Mouse (Mus musculus) left cerebral cortex, adult 11 months (tissue): ENCODE results near the gene Clk1.

Source experiments
- DNase-seq: peaks from one replicate; pipeline ENCODE4 v3.0.0; 2022; ENCODE audit warnings: low spot score

The Clk1 gene

GRCm38 (mm10) chr1:58423371-58424248, at the start of gene Clk1:
Gene Clk1, minus strand, starts transcription at chr1:58424066.
- DNase-seq = peak; percentile 93

GRCm38 (mm10) chr1:58465561-58465960, 41.7 kb upstream of the Clk1 start:
- DNase-seq = no peak

- no peak for DNase-seq
These were observed 41.2 kb upstream of the Clk1 start for GRCm38 (mm10) chr1:58465042-58465441.

DNA sequence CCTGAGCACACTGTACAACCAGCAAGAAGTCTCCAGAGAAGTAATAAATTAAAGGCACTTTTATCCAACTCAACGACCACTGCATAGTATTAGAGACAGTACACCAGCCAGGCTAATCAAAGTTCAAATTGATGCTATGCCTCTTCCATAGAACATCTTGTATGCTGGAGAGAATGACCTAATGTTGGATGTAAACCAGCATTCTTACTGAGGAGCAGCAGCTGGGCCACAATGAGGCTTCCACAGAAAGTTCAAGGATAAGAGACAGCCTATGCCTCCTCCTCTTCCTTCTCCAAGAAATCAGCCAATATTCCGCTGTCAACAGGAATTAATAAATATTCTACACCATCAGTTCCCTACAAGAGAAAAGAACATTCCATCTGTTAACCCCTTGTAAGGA, 40.1 kb upstream of the Clk1 start:
- no peak for DNase-seq

- no peak for DNase-seq
These were observed 36.7 kb upstream of the Clk1 start for GRCm38 (mm10) chr1:58460566-58460965.

DNA sequence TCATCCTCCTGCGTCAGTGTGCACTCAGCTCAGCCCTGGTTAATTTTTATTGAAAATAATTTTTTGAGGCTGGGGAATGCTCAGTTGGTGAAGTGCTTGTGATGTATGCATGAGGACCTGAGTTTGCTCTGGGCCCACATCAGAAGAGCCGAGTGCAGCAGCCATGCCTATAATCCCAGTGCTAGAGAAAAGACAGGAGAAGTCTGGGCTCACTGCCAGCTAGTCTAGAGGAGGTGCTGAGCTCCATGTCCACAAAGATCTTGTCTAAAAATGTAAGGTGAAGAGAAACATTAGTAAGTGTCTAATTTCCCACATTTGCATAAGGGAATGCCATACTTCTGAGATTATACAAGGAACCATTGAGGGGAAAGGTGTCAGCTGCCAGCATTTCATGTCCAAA, 35.0 kb upstream of the Clk1 start:
- no peak for DNase-seq

GRCm38 (mm10) chr1:58458175-58458574, 34.3 kb upstream of the Clk1 start:
- DNase-seq = no peak

DNA sequence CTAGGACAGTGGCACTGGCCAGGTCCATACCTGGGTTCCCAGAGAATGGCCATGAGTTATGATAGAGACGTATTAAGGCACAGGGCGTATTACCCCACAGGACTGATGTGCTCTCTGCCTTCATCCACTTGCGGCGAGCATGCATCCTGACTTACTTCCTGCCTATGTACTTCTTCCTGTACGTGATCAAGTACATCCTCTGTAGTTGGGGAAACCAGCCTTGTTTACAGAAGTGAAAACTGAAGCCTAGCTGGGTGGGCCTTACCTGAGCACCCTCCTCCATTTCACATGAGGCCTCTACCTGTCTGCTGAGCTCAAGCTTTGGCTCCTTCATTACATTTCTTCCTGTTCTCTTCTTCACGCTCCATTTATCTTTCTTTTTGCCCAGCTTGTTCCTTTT, 30.4 kb upstream of the Clk1 start:
- no peak for DNase-seq

- no peak for DNase-seq
These were observed 24.5 kb upstream of the Clk1 start for GRCm38 (mm10) chr1:58448396-58448795.

DNA sequence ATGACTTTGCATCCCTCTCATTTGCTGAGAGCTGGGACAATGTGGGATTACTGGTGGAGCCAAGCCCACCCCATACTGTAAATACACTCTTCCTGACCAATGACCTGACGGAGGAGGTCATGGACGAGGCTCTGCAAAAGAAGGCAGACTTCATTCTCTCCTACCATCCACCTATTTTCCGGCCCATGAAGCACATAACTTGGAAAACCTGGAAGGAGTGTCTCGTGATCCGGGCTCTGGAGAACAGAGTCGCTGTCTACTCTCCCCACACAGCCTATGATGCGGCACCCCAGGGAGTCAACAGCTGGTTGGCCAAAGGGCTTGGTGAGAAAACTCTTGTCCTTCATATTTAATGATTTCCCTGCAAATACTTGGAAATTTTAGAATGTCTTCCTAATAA, 23.9 kb upstream of the Clk1 start:
- DNase-seq = no peak

GRCm38 (mm10) chr1:58445861-58446260, 22.0 kb upstream of the Clk1 start:
- no peak for DNase-seq

- peak; percentile 86 for DNase-seq
These were observed 21.4 kb upstream of the Clk1 start, which contains the start of the genes Nif3l1 and Ppil3 for GRCm38 (mm10) chr1:58445143-58445722. Gene Nif3l1, plus strand, starts transcription at chr1:58445151. Gene Ppil3, minus strand, starts transcription at chr1:58445486.

DNA sequence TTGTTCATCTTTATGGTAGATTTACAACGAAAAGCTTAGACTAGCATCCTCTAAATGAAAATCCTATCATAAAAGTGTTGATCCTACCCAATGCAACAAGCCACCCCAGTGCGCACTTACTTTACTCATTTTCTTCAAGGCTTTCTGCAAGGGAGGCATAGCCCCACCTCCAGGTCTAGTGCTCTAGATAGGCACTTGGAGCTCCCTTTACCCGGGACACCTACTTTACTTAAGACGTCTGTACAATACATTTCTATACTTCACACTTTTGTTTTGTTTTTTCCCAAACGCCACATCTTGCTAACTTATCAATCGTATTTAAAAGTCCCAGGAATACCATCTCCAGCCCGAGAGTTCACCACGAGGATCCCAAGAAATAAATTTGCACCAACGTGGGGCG, 20.8 kb upstream of the Clk1 start:
- no peak for DNase-seq

GRCm38 (mm10) chr1:58424551-58424950, 685 bp upstream of the Clk1 start:
- DNase-seq = no peak

- DNase-seq = no peak
These were observed 987 bp downstream of the Clk1 start for GRCm38 (mm10) chr1:58422879-58423278.

GRCm38 (mm10) chr1:58420961-58421360, 2.9 kb downstream of the Clk1 start:
- DNase-seq = no peak

- DNase-seq = no peak
These were observed 3.8 kb downstream of the Clk1 start for GRCm38 (mm10) chr1:58420032-58420431.

DNA sequence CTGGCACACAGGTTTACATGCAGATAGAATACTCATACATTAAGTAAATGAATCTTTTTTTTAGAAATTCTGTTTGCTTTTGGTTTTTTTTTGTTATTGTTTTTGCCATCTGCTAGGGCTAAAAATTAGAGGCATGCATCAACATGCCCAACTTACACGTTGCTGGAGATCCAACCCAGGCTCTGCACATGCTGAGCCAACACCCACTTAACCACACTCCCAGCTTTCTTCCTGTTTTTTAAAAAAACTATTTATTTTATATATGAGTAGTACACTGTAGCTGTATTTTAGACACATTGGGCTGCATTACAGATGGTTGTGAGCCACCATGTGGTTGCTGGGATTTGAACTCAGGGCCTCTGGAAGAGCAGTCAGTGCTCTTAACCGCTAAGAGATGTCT, 7.8 kb downstream of the Clk1 start:
- no peak for DNase-seq

DNA sequence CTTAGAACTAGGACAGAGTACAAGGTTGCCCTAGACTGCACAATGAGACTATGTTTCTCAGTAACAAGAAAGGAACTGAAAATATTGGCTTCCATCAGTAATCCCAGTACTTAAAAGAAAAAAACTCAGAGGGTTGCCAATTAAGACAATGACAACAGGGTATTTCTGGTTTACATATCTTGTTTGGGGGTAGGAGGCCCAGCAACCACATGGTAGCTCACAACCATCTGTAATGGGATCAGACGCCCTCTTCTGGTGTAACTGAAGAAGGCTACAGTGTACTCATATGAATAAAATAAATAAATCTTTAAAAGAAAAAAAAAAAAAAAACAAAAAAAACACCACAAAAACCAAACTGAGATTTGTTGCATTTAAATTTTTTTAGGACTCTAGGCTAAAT, 8.4 kb downstream of the Clk1 start:
- no peak for DNase-seq

- no peak for DNase-seq
These were observed 13.1 kb downstream of the Clk1 start for GRCm38 (mm10) chr1:58410776-58411175.

- DNase-seq = no peak
These were observed 13.7 kb downstream of the Clk1 start for GRCm38 (mm10) chr1:58410198-58410588.

- DNase-seq = no peak
These were observed 14.2 kb downstream of the Clk1 start for GRCm38 (mm10) chr1:58409553-58410197.

- no peak for DNase-seq
These were observed 15.7 kb downstream of the Clk1 start for GRCm38 (mm10) chr1:58408141-58408540.
